Mouse (Mus musculus) G1E (cell line): Measurements from ENCODE around the gene Ltn1. TPM values are rescaled to one million over a fixed set of nuclear protein-coding genes. Genes with fewer than 3 reads are reported as not detected.

ENCODE experiments used
- ATAC-seq: 2 replicates; pipeline ENCODE4 v1.8.0; 2016; ENCODE audit warnings: mild to moderate bottlenecking; ENCODE audit not compliant: insufficient number of reproducible peaks, poor library complexity, low FRiP score, severe bottlenecking; ENCODE audit errors: extremely low read depth
- DNase-seq: peaks from one replicate; pipeline ENCODE4 v3.0.0; 2012; ENCODE audit warnings: low spot score
- H3K27me3 ChIP-seq: 2 replicates; pipeline ENCODE4 v1.6.1; 2012; ENCODE audit warnings: mild to moderate bottlenecking, low read length, inconsistent platforms; ENCODE audit not compliant: insufficient read depth
- H3K36me3 ChIP-seq: replicated peaks from 2 replicates; pipeline ENCODE3; 2012; ENCODE audit warnings: mild to moderate bottlenecking, inconsistent platforms
- H3K4me1 ChIP-seq: 2 replicates; pipeline ENCODE4 v1.6.1; 2012; ENCODE audit warnings: low read depth, low read length, inconsistent platforms, mixed read lengths; ENCODE audit not compliant: insufficient read depth
- H3K4me3 ChIP-seq: 2 replicates; pipeline ENCODE4 v1.5.1; 2012; ENCODE audit warnings: low read depth, mild to moderate bottlenecking, inconsistent platforms, low read length, moderate library complexity, mixed read lengths
- H3K9me3 ChIP-seq: replicated peaks from 2 replicates; pipeline ENCODE4 v1.6.1; 2012; ENCODE audit warnings: inconsistent platforms
- CTCF ChIP-seq: IDR thresholded peaks from 2 replicates; pipeline ENCODE4 v1.5.1; 2012; ENCODE audit warnings: low read depth, low read length, inconsistent platforms, mixed read lengths
- GATA1 ChIP-seq: IDR thresholded peaks from 2 replicates; pipeline ENCODE4 v1.6.1; 2012; ENCODE audit warnings: borderline replicate concordance, low read length, inconsistent platforms, mixed read lengths
- GATA2 ChIP-seq: IDR thresholded peaks from 2 replicates; pipeline ENCODE4 v1.6.1; 2012; ENCODE audit warnings: low read depth, low read length, inconsistent platforms, borderline replicate concordance
- POLR2AphosphoS5 ChIP-seq: IDR thresholded peaks from 2 replicates; pipeline ENCODE4 v1.6.1; 2012; ENCODE audit warnings: low read depth, low read length, inconsistent platforms; ENCODE audit not compliant: insufficient replicate concordance
- TAL1 ChIP-seq: conservative IDR thresholded peaks from 2 replicates; pipeline ENCODE4 v1.6.1; 2012; ENCODE audit warnings: low read depth, low read length, inconsistent platforms, mixed read lengths
- polyA plus RNA-seq: library from polyadenylated mRNA; stranded (reverse); fragments of >175 nt; gene quantifications from 2 replicates; pipeline ENCODE4 v1.2.3, GENCODE M21; 2012
- total RNA-seq, 2 experiments: library from RNA; stranded (forward) in 1 of 2; stranded (reverse) in 1 of 2; fragments of 200-1000 nt in 1 of 2; fragments of >200 nt in 1 of 2; fragmentation: Nextera tagmentation in 1 of 2; gene quantifications; 2 replicates each; pipeline ENCODE4 v1.2.3; 2014 to 2017

Gene Ltn1
- total and polyA plus RNA-seq, 3 experiments: 3.2 to 40.6 (median 26.9) TPM

GRCm38 (mm10) chr16:87348133-87348532 is 84.3 kb downstream of the Ltn1 start:
- Histone ChIP-seq H3K36me3 (no peaks in the 10 kb centered on the region), H3K27me3 (peaks cover 10% of the 10 kb centered on the region; the same call in 1 of the 2 replicates), H3K4me1 (no peaks in the 10 kb centered on the region), H3K4me3 (no peak overlapping the region), H3K9me3 (no peaks in the 10 kb centered on the region)
- TF ChIP-seq GATA2 (no peak), POLR2AphosphoS5 (no peak), GATA1 (no peak), CTCF (no peak), TAL1 (no peak)
- ATAC-seq (no peak), DNase-seq (no peak)

GRCm38 (mm10) chr16:87341043-87341572 is 91.3 kb downstream of the Ltn1 start:
- TF ChIP-seq GATA2 (no peak), GATA1 (no peak), POLR2AphosphoS5 (no peak), CTCF (no peak), TAL1 (no peak)
- Histone ChIP-seq H3K4me3 (no peak overlapping the region), H3K36me3 (no peaks in the 10 kb centered on the region), H3K27me3 (peaks cover 10% of the 10 kb centered on the region; the same call in 1 of the 2 replicates), H3K4me1 (no peaks in the 10 kb centered on the region), H3K9me3 (no peaks in the 10 kb centered on the region)
- DNase-seq: no peak
- no peak for ATAC-seq

GRCm38 (mm10) chr16:87334756-87335155 is 97.7 kb downstream of the Ltn1 start:
- Histone ChIP-seq H3K36me3 (no peaks in the 10 kb centered on the region), H3K4me1 (no peaks in the 10 kb centered on the region), H3K9me3 (no peaks in the 10 kb centered on the region), H3K27me3 (peaks cover 7% of the 10 kb centered on the region), H3K4me3 (no peak overlapping the region)
- no peak for ATAC-seq
- TF ChIP-seq POLR2AphosphoS5 (no peak), GATA2 (no peak), GATA1 (no peak), TAL1 (no peak), CTCF (no peak)
- DNase-seq: no peak

GRCm38 (mm10) chr16:87329986-87330385 is 102.4 kb downstream of the Ltn1 start:
- ATAC-seq: no peak
- no peak for TF ChIP-seq CTCF
- TF ChIP-seq GATA2: no peak
- no peak for TF ChIP-seq TAL1
- no peak for TF ChIP-seq POLR2AphosphoS5
- no peak for TF ChIP-seq GATA1
- Histone ChIP-seq H3K27me3 (peaks cover 3% of the 10 kb centered on the region; the same call in 1 of the 2 replicates), H3K4me1 (no peaks in the 10 kb centered on the region), H3K9me3 (no peaks in the 10 kb centered on the region), H3K36me3 (no peaks in the 10 kb centered on the region), H3K4me3 (no peak overlapping the region)
- no peak for DNase-seq

Other genes with a start within 250 kb of the Ltn1 start
- 29.2 and 32.9 TPM in 2 replicates for gene N6amt1, start 78.4 kb downstream of the Ltn1 start, total RNA-seq (2014; fragmentation: Nextera tagmentation)
- 12.4 and 13.0 TPM in 2 replicates for gene N6amt1, start 78.4 kb downstream of the Ltn1 start, total RNA-seq (2017)
- 7.3 and 7.6 TPM in 2 replicates for gene N6amt1, start 78.4 kb downstream of the Ltn1 start, polyA plus RNA-seq
- 2.6 and 3.0 TPM in 2 replicates for gene Rwdd2b, start 8.0 kb upstream of the Ltn1 start, total RNA-seq (2014; fragmentation: Nextera tagmentation)
- 9.9 and 12.3 TPM in 2 replicates for gene Rwdd2b, start 8.0 kb upstream of the Ltn1 start, total RNA-seq (2017)
- gene Rwdd2b, start 8.0 kb upstream of the Ltn1 start, polyA plus RNA-seq: 1.3 and 1.8 TPM in 2 replicates
- 85.6 and 86.5 TPM in 2 replicates for gene Usp16, start 22.1 kb upstream of the Ltn1 start, total RNA-seq (2014; fragmentation: Nextera tagmentation)
- gene Usp16, start 22.1 kb upstream of the Ltn1 start, total RNA-seq (2017): 59.0 and 76.1 TPM in 2 replicates
- gene Usp16, start 22.1 kb upstream of the Ltn1 start, polyA plus RNA-seq: 14.2 and 15.5 TPM in 2 replicates
- gene Cct8, start 63.3 kb upstream of the Ltn1 start, total RNA-seq (2014; fragmentation: Nextera tagmentation): 275 and 322 TPM in 2 replicates
- 616 and 806 TPM in 2 replicates for gene Cct8, start 63.3 kb upstream of the Ltn1 start, total RNA-seq (2017)
- 112 and 127 TPM in 2 replicates for gene Cct8, start 63.3 kb upstream of the Ltn1 start, polyA plus RNA-seq
- gene Map3k7cl, start 120.7 kb upstream of the Ltn1 start, total RNA-seq (2014; fragmentation: Nextera tagmentation): not detected in 2 replicates
- 0.16 TPM in 1 of 2 replicates, not detected in the other for gene Map3k7cl, start 120.7 kb upstream of the Ltn1 start, total RNA-seq (2017)
- not detected in 2 replicates for gene Map3k7cl, start 120.7 kb upstream of the Ltn1 start, polyA plus RNA-seq